Mouse (Mus musculus) right cerebral cortex, adult 18-20 months (tissue): ENCODE data around the gene Aif1.

Source experiments
- DNase-seq: peaks from one replicate; pipeline ENCODE4 v3.0.0; 2022; ENCODE audit warnings: mixed read lengths

Gene Aif1

GRCm38 (mm10) chr17:35194844-35195630 lies 19.2 kb upstream of the Aif1 start:
- DNase-seq: no peak

- no peak for DNase-seq
Measured at GRCm38 (mm10) chr17:35193881-35194843, 18.3 kb upstream of the Aif1 start, which contains the start of gene Ltb. Gene Ltb (plus strand): TSS chr17:35194439.

- no peak for DNase-seq
Measured at GRCm38 (mm10) chr17:35192924-35193323, 17.1 kb upstream of the Aif1 start.

- DNase-seq: no peak
Measured at GRCm38 (mm10) chr17:35191723-35192122, 15.9 kb upstream of the Aif1 start.

GRCm38 (mm10) chr17:35190096-35190495 lies 14.2 kb upstream of the Aif1 start:
- no peak for DNase-seq

GRCm38 (mm10) chr17:35189186-35189585 lies 13.3 kb upstream of the Aif1 start:
- DNase-seq: no peak

GRCm38 (mm10) chr17:35187959-35188610 lies 12.2 kb upstream of the Aif1 start, which contains the start of gene Lst1:
Gene Lst1 (minus strand): TSS chr17:35188439.
- no peak for DNase-seq

- DNase-seq: no peak
Measured at GRCm38 (mm10) chr17:35187345-35187744, 11.5 kb upstream of the Aif1 start.

- DNase-seq: no peak
Measured at GRCm38 (mm10) chr17:35186681-35187080, 10.8 kb upstream of the Aif1 start.

GRCm38 (mm10) chr17:35185639-35186611 lies 10.1 kb upstream of the Aif1 start:
- DNase-seq: no peak

- DNase-seq: no peak
Measured at GRCm38 (mm10) chr17:35180093-35180492, 4.2 kb upstream of the Aif1 start.

GRCm38 (mm10) chr17:35178528-35178927 lies 2.7 kb upstream of the Aif1 start:
- no peak for DNase-seq

- DNase-seq: no peak
Measured at GRCm38 (mm10) chr17:35175382-35175781, 486 bp downstream of the Aif1 start.

GRCm38 (mm10) chr17:35174201-35174977 lies 1.5 kb downstream of the Aif1 start:
- no peak for DNase-seq

GRCm38 (mm10) chr17:35173329-35173728 lies 2.5 kb downstream of the Aif1 start:
- no peak for DNase-seq

GRCm38 (mm10) chr17:35172445-35173234 lies 3.2 kb downstream of the Aif1 start:
- DNase-seq: peak; percentile 76

- DNase-seq: no peak
Measured at GRCm38 (mm10) chr17:35168541-35169207, 7.2 kb downstream of the Aif1 start.

- DNase-seq: peak; percentile 63
Measured at GRCm38 (mm10) chr17:35167794-35168193, 8.1 kb downstream of the Aif1 start.

GRCm38 (mm10) chr17:35166352-35167035 lies 9.4 kb downstream of the Aif1 start:
- peak; percentile 70 for DNase-seq
